Mouse (Mus musculus) spleen, postnatal 14 days (tissue): Measurements from ENCODE around the gene Rpgr.

Experiments used
- DNase-seq, 2 experiments: peaks; one replicate each; pipeline ENCODE4 v3.0.0; 2021 to 2022; ENCODE audit warnings: low spot score in 2 of 2

Gene Rpgr

GRCm38 (mm10) chrX:10073966-10074365, 142.8 kb downstream of the Rpgr start:
- no peak for DNase-seq

GRCm38 (mm10) chrX:10071529-10071928, 145.2 kb downstream of the Rpgr start:
- no peak for DNase-seq

- no peak for DNase-seq
Observed at GRCm38 (mm10) chrX:10070689-10071088, 146.0 kb downstream of the Rpgr start.

GRCm38 (mm10) chrX:10069405-10069804, 147.3 kb downstream of the Rpgr start:
- DNase-seq = no peak

GRCm38 (mm10) chrX:10063781-10064180, 152.9 kb downstream of the Rpgr start:
- no peak for DNase-seq

GRCm38 (mm10) chrX:10063361-10063760, 153.4 kb downstream of the Rpgr start:
- no peak for DNase-seq

- DNase-seq = no peak
Observed at GRCm38 (mm10) chrX:10062201-10062600, 154.5 kb downstream of the Rpgr start.

- no peak for DNase-seq
Observed at GRCm38 (mm10) chrX:10034666-10035065, 182.1 kb downstream of the Rpgr start.
